Mouse (Mus musculus): Measurements from ENCODE around the gene Armc7.

DNA sequence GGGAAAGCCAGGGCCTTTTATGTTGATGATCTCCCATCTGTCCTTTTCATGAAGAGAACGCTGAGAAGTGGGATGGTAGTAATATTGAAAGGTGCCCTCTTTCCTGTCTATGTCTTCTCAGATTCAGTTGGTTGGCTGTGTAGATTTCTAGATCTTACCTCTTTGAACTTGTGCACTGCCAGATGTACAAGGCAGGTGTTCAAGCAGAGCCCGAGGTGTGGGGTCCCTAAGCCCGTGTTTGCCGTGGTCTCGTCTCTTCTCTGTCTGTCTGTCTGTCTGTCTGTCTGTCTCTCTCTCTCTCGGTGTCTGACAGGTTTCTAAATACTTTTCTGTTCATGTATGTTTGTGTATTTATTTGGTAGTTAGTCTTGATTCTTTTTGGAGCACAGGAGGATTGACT is 49.8 kb upstream of the Armc7 start:
- TF ChIP-seq EP300 (IDR thresholded peaks at IDR 0.05; ENCODE audit: insufficient read depth, low read depth, low read length) = no peak
- no peak for TF ChIP-seq CTCF (IDR thresholded peaks at IDR 0.05; ENCODE audit: low read depth, low read length)

All from ES-Bruce4 (cell line).